ENCODE assay signal across 9 mouse cellular contexts in the genomic region with DNA sequence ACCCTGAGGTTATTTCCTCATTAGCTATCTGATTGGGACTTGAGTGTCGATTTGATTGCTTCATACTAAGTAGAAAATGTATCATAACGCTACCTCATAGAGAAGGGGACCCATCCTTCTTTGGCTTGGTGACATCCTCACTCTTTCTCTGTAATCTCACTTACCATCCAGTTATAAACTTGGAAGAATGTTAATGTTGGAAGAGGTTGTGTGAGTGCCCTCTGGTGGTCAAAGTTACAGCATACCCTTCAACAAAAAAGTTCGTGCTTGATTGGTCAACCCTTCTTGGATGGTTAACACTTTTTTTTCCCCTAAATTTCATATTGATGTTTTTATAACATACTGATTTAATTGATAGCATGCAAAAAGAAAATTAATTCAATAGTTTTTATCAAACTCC.
DNase-seq lines count a peak whose midpoint lies in the region; ATAC-seq and TF ChIP-seq lines count a peak whose summit lies in the region.
"Had no signal": no experiment of that assay in that cellular context is flagged by ENCODE, and none has a peak within 500 bp of the region (broad histone marks: within the 10 kb centered on the region; RNA-seq: fewer than 3 reads in every experiment).

No protein-coding gene starts in this region.

- WGBS in intestine, postnatal 0 days, result 42% methylated on average over 3 of the region's 3 CpGs
- WGBS in intestine, embryonic 16.5 days, result 47% methylated on average over 3 of the region's 3 CpGs
- WGBS in embryonic facial prominence, embryonic 14.5 days, result 48% methylated on average over 3 of the region's 3 CpGs
- WGBS in limb, embryonic 14.5 days, result 45% methylated on average over 3 of the region's 3 CpGs

- no peak overlapping the region for H3K27ac ChIP-seq in intestine, postnatal 0 days (ENCODE audit: low read depth, low read length)
- H3K27ac ChIP-seq in intestine, embryonic 16.5 days (ENCODE audit: low read length), result no peak overlapping the region
- no peak overlapping the region for H3K27ac ChIP-seq in embryonic facial prominence, embryonic 14.5 days (replicated peaks; ENCODE audit: low read depth, low read length)
- no peak overlapping the region for H3K27ac ChIP-seq in limb, embryonic 14.5 days (replicated peaks; ENCODE audit: low read depth, low read length)
- H3K27ac ChIP-seq: limb, embryonic 13.5 days had no signal

- H3K4me1 ChIP-seq in intestine, postnatal 0 days (replicated peaks; ENCODE audit: control insufficient read depth, insufficient read depth, low read length), result no peaks in the 10 kb centered on the region
- H3K4me1 ChIP-seq in intestine, embryonic 16.5 days (ENCODE audit: control insufficient read depth, insufficient read depth, low read length), result no peaks in the 10 kb centered on the region
- no peaks in the 10 kb centered on the region for H3K4me1 ChIP-seq in E14TG2a.4 (replicated peaks; ENCODE audit: low read depth, low read length)
- H3K4me1 ChIP-seq in embryonic facial prominence, embryonic 14.5 days (ENCODE audit: control insufficient read depth, insufficient read depth, low read length), result no peaks in the 10 kb centered on the region
- no peaks in the 10 kb centered on the region for H3K4me1 ChIP-seq in limb, embryonic 14.5 days (ENCODE audit: control insufficient read depth, insufficient read depth, low read length)
- H3K4me1 ChIP-seq: limb, embryonic 13.5 days had no signal

- no peak overlapping the region for H3K9ac ChIP-seq in intestine, postnatal 0 days (ENCODE audit: low read depth, low read length)
- H3K9ac ChIP-seq in intestine, embryonic 16.5 days (ENCODE audit: low read depth, low read length), result no peak overlapping the region
- no peak overlapping the region for H3K9ac ChIP-seq in embryonic facial prominence, embryonic 14.5 days (ENCODE audit: low read depth, low read length)
- no peak overlapping the region for H3K9ac ChIP-seq in limb, embryonic 14.5 days (ENCODE audit: low read depth, low read length, severe bottlenecking)
- H3K9ac ChIP-seq: limb, embryonic 13.5 days had no signal

- no peak overlapping the region for H3K4me3 ChIP-seq in intestine, postnatal 0 days (ENCODE audit: low read depth, low read length)
- no peak overlapping the region for H3K4me3 ChIP-seq in intestine, embryonic 16.5 days (ENCODE audit: low read length)
- H3K4me3 ChIP-seq in E14TG2a.4 (replicated peaks; ENCODE audit: low read length), result no peak overlapping the region
- no peak overlapping the region for H3K4me3 ChIP-seq in embryonic facial prominence, embryonic 14.5 days (ENCODE audit: low read depth, low read length)
- H3K4me3 ChIP-seq in limb, embryonic 14.5 days (replicated peaks; ENCODE audit: low read length), result no peak overlapping the region
- H3K4me3 ChIP-seq: limb, embryonic 13.5 days had no signal

- no peaks in the 10 kb centered on the region for H3K27me3 ChIP-seq in intestine, postnatal 0 days (replicated peaks; ENCODE audit: control insufficient read depth, insufficient read depth, low read length)
- H3K27me3 ChIP-seq in intestine, embryonic 16.5 days (replicated peaks; ENCODE audit: control insufficient read depth, insufficient read depth, low read length), result no peaks in the 10 kb centered on the region
- H3K27me3 ChIP-seq in E14TG2a.4 (ENCODE audit: insufficient read depth, low read length), result no peaks in the 10 kb centered on the region
- H3K27me3 ChIP-seq in embryonic facial prominence, embryonic 14.5 days (replicated peaks; ENCODE audit: control insufficient read depth, insufficient read depth, low read length), result no peaks in the 10 kb centered on the region
- no peaks in the 10 kb centered on the region for H3K27me3 ChIP-seq in limb, embryonic 14.5 days (ENCODE audit: control insufficient read depth, insufficient read depth, low read length)
- H3K27me3 ChIP-seq: limb, embryonic 13.5 days had no signal

- H3K9me3 ChIP-seq in intestine, postnatal 0 days (ENCODE audit: control insufficient read depth), result no peaks in the 10 kb centered on the region
- no peaks in the 10 kb centered on the region for H3K9me3 ChIP-seq in intestine, embryonic 16.5 days (ENCODE audit: control insufficient read depth, low read length)
- H3K9me3 ChIP-seq in E14TG2a.4 (ENCODE audit: low read length), result no peaks in the 10 kb centered on the region
- no peaks in the 10 kb centered on the region for H3K9me3 ChIP-seq in embryonic facial prominence, embryonic 14.5 days (ENCODE audit: control insufficient read depth, low read length)
- no peaks in the 10 kb centered on the region for H3K9me3 ChIP-seq in limb, embryonic 14.5 days (ENCODE audit: control insufficient read depth, low read length)
- H3K9me3 ChIP-seq: limb, embryonic 13.5 days had no signal

- TF ChIP-seq CTCF in intestine, postnatal 0 days (IDR thresholded peaks at IDR 0.05; ENCODE audit: low read depth), result peak; percentile 76
- peak; percentile 35 for TF ChIP-seq CTCF in E14TG2a.4 (conservative IDR thresholded peaks at IDR 0.05; ENCODE audit: low read length)

- TF ChIP-seq POLR2A in limb, embryonic 14.5 days (IDR thresholded peaks at IDR 0.05; ENCODE audit: borderline replicate concordance, extremely low read depth, insufficient read depth, insufficient read length), result no peak

- peak; percentile 5 for DNase-seq in adipocyte (ENCODE audit: low spot score)
- peak; percentile 36 for DNase-seq in embryonic facial prominence, embryonic 14.5 days (ENCODE audit: low spot score)
- DNase-seq in limb, embryonic 14.5 days (ENCODE audit: low spot score), result peak; percentile 64
- no peak for DNase-seq in urinary bladder, adult 18-20 months (ENCODE audit: low spot score in 2 of 2)

- no peaks in the 10 kb centered on the region for H3K36me3 ChIP-seq in intestine, postnatal 0 days (ENCODE audit: control insufficient read depth, insufficient read depth)
- no peaks in the 10 kb centered on the region for H3K36me3 ChIP-seq in intestine, embryonic 16.5 days (ENCODE audit: control insufficient read depth, insufficient read depth, low read length)
- no peaks in the 10 kb centered on the region for H3K36me3 ChIP-seq in E14TG2a.4 (ENCODE audit: insufficient read depth, low read length)
- no peaks in the 10 kb centered on the region for H3K36me3 ChIP-seq in embryonic facial prominence, embryonic 14.5 days (ENCODE audit: control insufficient read depth, insufficient read depth, low read length)
- H3K36me3 ChIP-seq in limb, embryonic 14.5 days (ENCODE audit: control insufficient read depth, insufficient read depth, low read length), result no peaks in the 10 kb centered on the region
- H3K36me3 ChIP-seq: limb, embryonic 13.5 days had no signal

- ATAC-seq in intestine, postnatal 0 days, result no peak
- ATAC-seq in intestine, embryonic 16.5 days, result no peak
- ATAC-seq in embryonic facial prominence, embryonic 14.5 days (ENCODE audit: low read depth), result no peak
- peak; percentile 34; the same call in 1 of the 2 replicates for ATAC-seq in limb, embryonic 14.5 days (ENCODE audit: low FRiP score, low read depth)
- ATAC-seq in megakaryocyte, adult 5-6 weeks (ENCODE audit: poor library complexity, severe bottlenecking), result no peak

- H3K4me2 ChIP-seq in intestine, postnatal 0 days (replicated peaks; ENCODE audit: low read depth), result no peak overlapping the region
- no peak overlapping the region for H3K4me2 ChIP-seq in intestine, embryonic 16.5 days (ENCODE audit: low read depth, low read length)
- no peak overlapping the region for H3K4me2 ChIP-seq in embryonic facial prominence, embryonic 14.5 days (ENCODE audit: low read depth, low read length)
- H3K4me2 ChIP-seq in limb, embryonic 14.5 days (replicated peaks; ENCODE audit: low read depth, low read length, severe bottlenecking), result no peak overlapping the region
- H3K4me2 ChIP-seq: limb, embryonic 13.5 days had no signal

Comparison
In these comparisons a context has a peak if more than half of its experiments do, and no peak if none do; other contexts are left out.
1. DNase-seq: peak in adipocyte (single experiment), embryonic facial prominence, embryonic 14.5 days (single experiment) and limb, embryonic 14.5 days (single experiment); none in urinary bladder, adult 18-20 months (0 of 2).